Mouse (Mus musculus): ENCODE data around the gene Sema6d.

- TF ChIP-seq POLR2A (IDR thresholded peaks at IDR 0.05; ENCODE audit: low read depth, low read length) (no peak), CTCF (conservative IDR thresholded peaks at IDR 0.05; ENCODE audit: insufficient read depth, insufficient read length, low read depth, low read length) (no peak)
Measured at GRCm38 (mm10) chr2:124298872-124299271, 209.1 kb downstream of the Sema6d start.
